Mouse (Mus musculus): ENCODE measurements around the gene Agbl4. TPM values are rescaled to one million over a fixed set of nuclear protein-coding genes. Genes with fewer than 3 reads are reported as not detected.

Gene Agbl4
- not detected in 2 replicates for polyA plus RNA-seq (2012; ENCODE audit: insufficient read depth, insufficient read length, low replicate concordance, missing spikeins)

- peak within 1 kb of the TSS; percentile 63 for H3K4me3 ChIP-seq (ENCODE audit: insufficient read depth, low read depth, low read length)
- H3K27ac ChIP-seq (ENCODE audit: insufficient read depth, low read depth, low read length), result no peak within 1 kb of the TSS
- peaks cover 5% of the 10 kb centered on the region; the same call in 1 of the 2 replicates for H3K4me1 ChIP-seq (ENCODE audit: control insufficient read depth, insufficient read depth, low read length)
- TF ChIP-seq CTCF (IDR thresholded peaks at IDR 0.05; ENCODE audit: insufficient read depth, low read depth, low read length), result no peak
- no peak for TF ChIP-seq POLR2A (IDR thresholded peaks at IDR 0.05; ENCODE audit: insufficient read depth, low read depth, low read length)
- WGBS, result 1% methylated on average over 27 of the region's 27 CpGs
These were observed at the start of gene Agbl4 for GRCm38 (mm10) chr4:110397618-110398045. Agbl4 (plus strand) TSS chr4:110397661.

GRCm38 (mm10) chr4:110350856-110351177 lies 46.6 kb upstream of the Agbl4 start:
- 17% methylated on average over 6 of the region's 6 CpGs for WGBS
- H3K4me3 ChIP-seq (ENCODE audit: insufficient read depth, low read depth, low read length), result peak overlapping the region; percentile 60
- TF ChIP-seq POLR2A (IDR thresholded peaks at IDR 0.05; ENCODE audit: insufficient read depth, low read depth, low read length), result no peak
- TF ChIP-seq CTCF (IDR thresholded peaks at IDR 0.05; ENCODE audit: insufficient read depth, low read depth, low read length), result no peak
- H3K27ac ChIP-seq (ENCODE audit: insufficient read depth, low read depth, low read length), result no peak overlapping the region
- H3K4me1 ChIP-seq (ENCODE audit: control insufficient read depth, insufficient read depth, low read length), result 0 out of 2 replicates have a peak, but pooled peaks cover 2% of the 10 kb centered on the region

DNA sequence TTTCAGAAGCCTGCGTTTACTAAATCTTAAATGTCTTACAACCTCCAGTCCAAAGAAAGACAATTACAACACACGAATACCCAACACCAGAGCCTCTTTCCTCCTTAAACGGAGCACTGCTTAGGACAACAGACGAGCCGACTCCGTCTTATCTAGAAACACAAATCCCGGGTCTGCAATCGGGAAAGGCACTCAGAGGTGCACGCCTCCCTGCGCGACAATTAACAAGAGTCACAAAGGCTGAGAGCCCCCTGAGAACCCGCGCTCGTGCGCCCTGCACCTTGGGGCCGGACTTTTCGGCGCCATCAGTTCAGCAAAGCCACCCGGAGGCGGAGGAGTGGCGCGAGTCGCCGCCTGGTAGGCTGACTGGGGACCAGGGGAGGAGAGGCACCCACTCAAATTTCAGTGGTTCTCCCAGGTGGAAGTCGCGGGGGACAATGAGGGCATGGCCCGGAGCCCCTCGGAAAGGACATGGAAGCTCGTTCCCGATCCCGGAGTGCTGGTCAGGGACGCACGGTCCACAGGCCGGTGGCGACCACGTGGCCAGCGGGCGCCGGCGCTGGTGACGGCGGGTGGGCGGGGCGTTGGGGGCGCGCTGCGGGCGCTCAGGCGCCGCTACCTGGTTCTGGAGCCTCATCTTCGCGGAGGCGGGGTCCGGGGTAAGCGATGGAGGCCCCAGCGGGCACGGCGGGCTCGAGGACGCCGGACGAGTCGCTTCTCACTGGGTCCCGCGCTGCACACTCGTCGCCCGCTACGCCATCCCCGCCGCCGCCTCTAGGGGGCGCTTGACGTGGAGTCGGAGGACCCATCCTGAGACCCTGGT lies 46.1 kb upstream of the Agbl4 start, which contains the start of gene Elavl4:
Gene Elavl4, minus strand, starts transcription at position 732 of the 823 bp plus-strand sequence.
- Histone ChIP-seq H3K27ac (ENCODE audit: insufficient read depth, low read depth, low read length) (no peak within 1 kb of the TSS), H3K4me3 (ENCODE audit: insufficient read depth, low read depth, low read length) (peak within 1 kb of the TSS; percentile 60), H3K4me1 (ENCODE audit: control insufficient read depth, insufficient read depth, low read length) (0 out of 2 replicates have a peak, but pooled peaks cover 2% of the 10 kb centered on the region)
- TF ChIP-seq CTCF (IDR thresholded peaks at IDR 0.05; ENCODE audit: insufficient read depth, low read depth, low read length), result peak; percentile 85
- TF ChIP-seq POLR2A (IDR thresholded peaks at IDR 0.05; ENCODE audit: insufficient read depth, low read depth, low read length), result no peak
- WGBS, result under 1% methylated on average over 75 of the region's 75 CpGs

DNA sequence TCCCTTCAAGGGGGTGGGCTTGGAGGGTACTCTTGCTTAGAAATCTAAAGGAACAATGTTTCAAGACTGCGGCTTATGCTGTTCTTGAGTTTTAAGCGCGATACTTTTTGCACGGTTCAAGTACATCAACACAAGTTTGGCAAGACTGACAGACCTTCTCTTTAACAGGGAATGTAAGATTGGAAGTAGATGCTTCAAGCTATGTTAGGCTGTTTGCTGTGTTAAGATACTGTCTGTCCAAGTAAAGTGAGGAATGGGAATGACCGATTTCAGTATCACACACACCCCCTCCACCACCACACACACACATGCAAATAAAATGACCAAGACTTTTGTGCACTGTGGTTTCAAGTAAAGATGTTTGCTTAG lies 45.5 kb upstream of the Agbl4 start:
- no peak overlapping the region for H3K27ac ChIP-seq (ENCODE audit: insufficient read depth, low read depth, low read length)
- H3K4me3 ChIP-seq (ENCODE audit: insufficient read depth, low read depth, low read length), result peak overlapping the region; percentile 60
- WGBS, result 8% methylated on average over 5 of the region's 5 CpGs
- H3K4me1 ChIP-seq (ENCODE audit: control insufficient read depth, insufficient read depth, low read length), result 0 out of 2 replicates have a peak, but pooled peaks cover 2% of the 10 kb centered on the region
- TF ChIP-seq CTCF (IDR thresholded peaks at IDR 0.05; ENCODE audit: insufficient read depth, low read depth, low read length), result no peak
- no peak for TF ChIP-seq POLR2A (IDR thresholded peaks at IDR 0.05; ENCODE audit: insufficient read depth, low read depth, low read length)

DNA sequence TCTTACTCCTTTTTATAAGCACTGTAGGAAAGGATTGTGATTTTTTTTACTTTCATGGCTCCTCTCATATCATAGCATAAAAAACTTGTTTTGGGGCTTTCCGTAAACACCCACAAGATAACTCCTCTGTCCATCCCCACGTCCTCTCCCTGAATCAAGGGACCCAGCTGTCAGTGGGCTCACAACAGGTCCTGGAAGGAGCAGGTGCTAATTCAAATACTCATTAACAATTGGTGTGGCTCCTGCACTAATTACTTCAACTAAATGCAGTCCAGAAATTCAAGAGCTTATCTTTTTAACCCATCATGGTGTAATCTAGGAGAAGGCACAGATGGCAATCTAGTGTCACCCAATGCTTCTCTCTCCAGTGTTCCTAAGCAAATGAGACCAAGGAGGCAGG lies 36.9 kb upstream of the Agbl4 start:
- Histone ChIP-seq H3K4me1 (ENCODE audit: control insufficient read depth, insufficient read depth, low read length) (no peaks in the 10 kb centered on the region), H3K27ac (ENCODE audit: insufficient read depth, low read depth, low read length) (no peak overlapping the region), H3K4me3 (ENCODE audit: insufficient read depth, low read depth, low read length) (no peak overlapping the region)
- TF ChIP-seq POLR2A (IDR thresholded peaks at IDR 0.05; ENCODE audit: insufficient read depth, low read depth, low read length) (no peak), CTCF (IDR thresholded peaks at IDR 0.05; ENCODE audit: insufficient read depth, low read depth, low read length) (no peak)
- 83% methylated on average over 2 of the region's 2 CpGs for WGBS

- H3K4me1 ChIP-seq (ENCODE audit: control insufficient read depth, insufficient read depth, low read length), result peaks cover 5% of the 10 kb centered on the region; the same call in 1 of the 2 replicates
- TF ChIP-seq CTCF (IDR thresholded peaks at IDR 0.05; ENCODE audit: insufficient read depth, low read depth, low read length) (no peak), POLR2A (IDR thresholded peaks at IDR 0.05; ENCODE audit: insufficient read depth, low read depth, low read length) (no peak)
- 35% methylated on average over 5 of the region's 5 CpGs for WGBS
These were observed 1.2 kb upstream of the Agbl4 start for GRCm38 (mm10) chr4:110396221-110396620.

GRCm38 (mm10) chr4:110420306-110420705 lies 22.8 kb downstream of the Agbl4 start:
- TF ChIP-seq CTCF (IDR thresholded peaks at IDR 0.05; ENCODE audit: insufficient read depth, low read depth, low read length) (no peak), POLR2A (IDR thresholded peaks at IDR 0.05; ENCODE audit: insufficient read depth, low read depth, low read length) (no peak)
- Histone ChIP-seq H3K27ac (ENCODE audit: insufficient read depth, low read depth, low read length) (no peak overlapping the region), H3K4me3 (ENCODE audit: insufficient read depth, low read depth, low read length) (no peak overlapping the region), H3K4me1 (ENCODE audit: control insufficient read depth, insufficient read depth, low read length) (no peaks in the 10 kb centered on the region)
- 81% methylated on average over 2 of the region's 2 CpGs for WGBS

More at GRCm38 (mm10) chr4:110396221-110396620, 1.2 kb upstream of the Agbl4 start:
- H3K27ac ChIP-seq (ENCODE audit: insufficient read depth, low read depth, low read length), result no peak overlapping the region
- H3K4me3 ChIP-seq (ENCODE audit: insufficient read depth, low read depth, low read length), result no peak overlapping the region

GRCm38 (mm10) chr4:110427653-110428052 lies 30.2 kb downstream of the Agbl4 start:
- Histone ChIP-seq H3K4me1 (ENCODE audit: control insufficient read depth, insufficient read depth, low read length) (no peaks in the 10 kb centered on the region), H3K4me3 (ENCODE audit: insufficient read depth, low read depth, low read length) (no peak overlapping the region), H3K27ac (ENCODE audit: insufficient read depth, low read depth, low read length) (no peak overlapping the region)
- TF ChIP-seq POLR2A (IDR thresholded peaks at IDR 0.05; ENCODE audit: insufficient read depth, low read depth, low read length) (no peak), CTCF (IDR thresholded peaks at IDR 0.05; ENCODE audit: insufficient read depth, low read depth, low read length) (no peak)

DNA sequence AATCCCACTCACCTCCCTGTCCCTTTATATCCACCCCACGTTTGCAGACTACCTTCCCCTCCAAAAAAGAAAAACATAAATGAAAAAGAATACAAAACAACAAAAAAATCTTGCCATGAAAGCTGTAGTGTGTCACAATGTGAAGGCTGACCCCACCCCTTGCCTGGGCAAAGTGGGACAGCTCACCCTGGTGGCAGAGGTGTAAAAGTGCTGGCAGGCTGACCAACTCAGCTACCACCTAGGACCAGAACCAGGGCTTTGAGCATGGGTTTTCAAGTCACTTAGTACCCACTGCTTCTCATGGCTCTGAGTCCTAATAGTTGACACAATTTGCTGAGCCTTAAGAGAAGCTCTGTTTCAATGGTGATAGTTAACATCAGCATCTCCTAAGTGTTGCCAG lies 96.9 kb downstream of the Agbl4 start:
- H3K4me3 ChIP-seq (ENCODE audit: insufficient read depth, low read depth, low read length), result no peak overlapping the region
- H3K27ac ChIP-seq (ENCODE audit: insufficient read depth, low read depth, low read length), result no peak overlapping the region
- 54% methylated on average over 1 of the region's 1 CpGs for WGBS
- TF ChIP-seq POLR2A (IDR thresholded peaks at IDR 0.05; ENCODE audit: insufficient read depth, low read depth, low read length) (no peak), CTCF (IDR thresholded peaks at IDR 0.05; ENCODE audit: insufficient read depth, low read depth, low read length) (no peak)
- no peaks in the 10 kb centered on the region for H3K4me1 ChIP-seq (ENCODE audit: control insufficient read depth, insufficient read depth, low read length)

All from olfactory bulb, adult 2 months (tissue).